Mouse (Mus musculus) megakaryocyte-erythroid progenitor cell, adult 5-6 weeks (primary cell): ENCODE data around the gene Gpr173. TPM values are rescaled to one million over a fixed set of nuclear protein-coding genes. Genes with fewer than 3 reads are reported as not detected.

Experiments
- ATAC-seq: replicated peaks from 2 replicates; pipeline ENCODE4 v1.8.0; 2016; ENCODE audit warnings: mild to moderate bottlenecking, inconsistent platforms; ENCODE audit not compliant: severe bottlenecking, poor library complexity, low FRiP score, low TSS enrichment
- total RNA-seq, 2 experiments: library from RNA; stranded (forward) in 1 of 2; stranded (reverse) in 1 of 2; fragments of 200-1000, 215-1000 nt in 1 of 2; fragments of >200 nt in 1 of 2; fragmentation: Nextera tagmentation in 1 of 2; gene quantifications; 2 replicates each; pipeline ENCODE4 v1.2.3; 2014 to 2017

Gpr173 gene
- total RNA-seq, 2 experiments from 2014 or later = not detected

DNA sequence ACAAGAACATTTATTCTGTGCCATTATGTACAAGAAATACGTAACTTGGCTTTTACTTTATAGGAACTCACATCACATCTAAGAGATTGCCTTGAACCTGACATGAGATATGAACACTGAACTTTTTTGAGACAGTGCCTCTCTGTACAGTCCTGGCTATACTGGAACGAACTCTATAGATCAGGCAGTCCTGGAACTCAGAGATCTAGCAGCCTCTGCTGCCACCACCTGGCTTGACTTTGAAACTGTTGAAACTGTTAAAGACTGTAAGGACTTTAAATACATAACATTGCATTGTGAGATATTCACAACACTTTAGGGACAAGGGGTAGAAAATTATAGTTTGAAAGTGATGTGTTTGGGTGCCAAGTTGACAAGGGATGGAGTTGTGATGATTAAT is 60.6 kb downstream of the Gpr173 start:
- ATAC-seq = peak; percentile 79

DNA sequence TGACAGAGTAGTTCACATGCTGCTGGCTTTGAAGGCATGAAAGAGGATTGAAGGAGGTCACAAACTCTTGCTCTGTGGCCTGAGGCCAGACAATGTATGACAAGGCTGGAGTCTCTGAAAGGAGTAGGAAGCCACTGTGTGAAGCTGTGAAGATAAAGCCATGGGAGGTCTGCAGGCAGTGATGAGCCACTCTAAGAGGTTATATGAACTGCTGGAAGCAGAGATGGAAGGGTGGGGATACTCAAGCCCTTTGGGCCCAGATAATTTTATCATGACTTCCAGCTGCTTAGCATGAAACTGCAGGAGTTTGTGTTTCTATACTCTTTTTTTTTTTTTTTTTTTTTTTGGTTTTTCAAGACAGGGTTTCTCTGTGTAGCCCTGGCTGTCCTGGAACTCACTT is 61.1 kb downstream of the Gpr173 start:
- ATAC-seq = peak; percentile 100

DNA sequence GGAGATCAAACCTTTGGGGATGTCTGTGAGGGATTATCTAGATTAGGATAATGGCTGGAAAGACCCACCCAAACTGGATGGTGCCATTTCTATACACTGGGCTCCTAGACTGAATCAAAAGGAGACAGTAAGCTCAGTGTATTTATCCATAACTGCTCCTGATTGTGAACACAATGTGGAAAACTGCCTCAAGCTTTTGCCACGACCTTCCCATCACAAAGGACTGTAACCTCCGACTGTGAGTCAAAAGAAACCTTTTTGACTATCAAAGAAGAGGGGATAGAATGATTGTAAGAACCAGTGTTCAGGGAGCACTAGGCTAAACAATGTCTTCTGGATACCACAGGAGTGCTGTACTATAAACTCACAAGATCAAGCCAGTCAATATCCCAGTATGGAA is 62.3 kb downstream of the Gpr173 start:
- ATAC-seq = no peak

Other genes with a start within 250 kb of the Gpr173 start
- gene Iqsec2, start 224.4 kb downstream of the Gpr173 start, total RNA-seq (2014; fragmentation: Nextera tagmentation) = 0.62 and 1.6 TPM in 2 replicates
- gene Iqsec2, start 224.4 kb downstream of the Gpr173 start, total RNA-seq (2017) = 1.6 and 2.2 TPM in 2 replicates
- 38.5 and 58.0 TPM in 2 replicates for gene Kdm5c, start 135.7 kb downstream of the Gpr173 start, total RNA-seq (2014; fragmentation: Nextera tagmentation)
- gene Kdm5c, start 135.7 kb downstream of the Gpr173 start, total RNA-seq (2017) = 45.7 and 48.0 TPM in 2 replicates
- gene Kantr, start 41.2 kb downstream of the Gpr173 start, total RNA-seq (2014; fragmentation: Nextera tagmentation) = 9.7 and 24.7 TPM in 2 replicates
- gene Kantr, start 41.2 kb downstream of the Gpr173 start, total RNA-seq (2017) = 0.52 and 1.6 TPM in 2 replicates
- 8.2 and 9.3 TPM in 2 replicates for gene Tspyl2, start 26.3 kb downstream of the Gpr173 start, total RNA-seq (2014; fragmentation: Nextera tagmentation)
- 14.0 and 33.9 TPM in 2 replicates for gene Tspyl2, start 26.3 kb downstream of the Gpr173 start, total RNA-seq (2017)
- gene Cldn34a, start 194.6 kb upstream of the Gpr173 start, total RNA-seq (2014; fragmentation: Nextera tagmentation) = not detected in 2 replicates
- gene Cldn34a, start 194.6 kb upstream of the Gpr173 start, total RNA-seq (2017) = not detected in 2 replicates